Mouse (Mus musculus): ENCODE measurements around the gene Dio1. TPM values are rescaled to one million over a fixed set of nuclear protein-coding genes. Genes with fewer than 3 reads are reported as not detected.

Gene Dio1
- total RNA-seq, 2 experiments from 2014 or later = not detected

DNA sequence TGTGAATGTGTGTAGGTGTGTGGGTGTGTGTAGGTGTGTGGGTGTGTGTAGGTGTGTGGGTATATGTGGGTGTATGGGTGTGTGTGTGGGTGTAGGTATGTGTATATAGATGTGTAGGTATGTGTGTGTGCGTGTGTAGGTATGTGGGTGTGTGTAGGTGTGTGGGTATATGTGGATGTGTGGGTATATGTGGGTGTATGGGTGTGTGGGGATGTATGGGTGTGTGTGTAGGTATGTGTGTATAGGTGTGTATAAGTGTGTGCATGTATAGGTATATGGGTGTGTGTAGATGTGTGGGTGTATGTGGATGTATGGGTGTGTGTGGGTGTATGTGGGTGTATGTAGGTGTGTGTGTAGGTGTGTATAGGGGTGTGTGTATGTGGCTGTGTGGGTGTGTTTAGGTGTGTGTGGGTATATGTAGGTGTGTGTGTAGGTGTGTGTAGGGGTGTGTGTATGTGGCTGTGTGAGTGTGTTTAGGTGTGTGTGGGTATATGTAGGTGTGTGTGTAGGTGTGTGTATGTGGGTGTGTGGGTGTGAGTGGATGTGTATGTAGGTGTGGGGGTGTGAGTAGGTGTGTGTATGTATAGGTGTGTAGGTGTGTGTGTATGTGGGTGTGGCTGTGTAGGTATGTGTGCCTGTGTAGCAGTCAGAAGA, 5.9 kb downstream of the Dio1 start:
- DNase-seq (ENCODE audit: low spot score) = no peak

DNA sequence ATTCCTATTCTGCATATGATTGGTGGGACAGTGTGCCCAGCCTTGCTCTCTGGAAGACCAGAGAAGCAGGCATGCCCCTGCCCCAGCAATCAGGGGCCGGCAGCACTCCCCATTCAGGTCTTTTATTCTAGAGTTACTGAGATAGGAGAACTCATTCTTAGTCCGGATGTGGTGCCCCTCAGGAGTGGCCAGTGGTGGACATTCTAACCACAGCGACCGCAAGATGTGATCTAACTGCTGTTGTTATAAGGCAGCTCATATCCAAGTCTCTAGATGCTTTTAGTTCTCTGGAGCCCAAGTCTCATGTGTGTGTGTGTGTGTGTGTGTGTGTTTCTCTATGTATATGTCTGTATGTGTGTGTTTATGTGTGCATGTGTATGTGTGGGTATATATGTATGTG, 6.6 kb downstream of the Dio1 start:
- no peak for DNase-seq (ENCODE audit: low spot score)

DNA sequence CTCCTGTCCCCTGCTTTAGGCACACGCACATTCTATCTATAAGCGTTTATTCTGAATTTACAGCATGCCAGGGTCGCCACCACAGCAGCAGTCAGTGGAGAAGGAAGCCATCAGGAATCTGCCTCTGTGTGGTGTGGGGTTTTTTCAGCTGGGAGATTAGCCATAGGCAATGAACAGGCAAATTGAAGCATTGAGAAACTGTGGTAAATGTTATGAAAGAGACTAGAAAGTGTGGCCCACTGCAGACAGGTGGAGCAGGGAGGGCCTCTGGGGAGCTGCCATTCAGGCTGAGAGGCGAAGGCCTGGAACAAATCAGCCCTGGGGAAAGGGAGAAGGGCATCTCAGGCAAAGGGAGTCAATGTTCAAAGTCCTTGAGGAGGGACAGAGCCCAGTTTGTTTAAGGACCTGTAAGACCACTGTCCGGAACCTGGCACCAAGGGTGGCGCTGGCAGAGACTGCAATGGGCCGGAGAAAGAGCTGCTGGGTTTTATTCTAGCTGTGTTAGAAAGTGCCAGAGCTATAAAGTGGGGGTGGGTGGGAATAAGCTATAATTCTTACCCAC, 7.1 kb downstream of the Dio1 start:
- DNase-seq (ENCODE audit: low spot score) = no peak

DNA sequence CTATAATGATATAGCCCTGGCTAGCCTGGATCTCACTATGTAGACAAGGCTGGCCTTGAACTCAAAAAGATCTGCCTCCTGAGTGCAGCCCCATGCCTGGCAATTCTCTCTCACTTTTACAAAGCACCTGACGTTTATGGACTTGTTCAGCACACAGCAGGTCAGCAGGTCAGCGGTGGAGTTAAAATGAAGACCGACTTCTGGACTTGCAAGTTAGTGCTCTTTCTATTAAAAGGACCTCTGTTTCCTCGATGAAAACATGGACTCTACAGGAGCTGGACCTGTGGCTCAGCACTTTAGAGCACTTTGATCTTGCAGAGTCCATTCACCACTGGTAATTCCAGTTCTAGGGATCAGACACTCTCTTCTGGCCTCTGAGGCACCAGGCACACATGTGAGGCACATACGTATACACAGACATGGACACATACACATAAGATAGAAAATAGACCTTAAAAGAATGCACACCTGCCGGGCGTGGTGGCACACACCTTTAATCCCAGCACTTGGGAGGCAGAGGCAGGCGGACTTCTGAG, 8.8 kb downstream of the Dio1 start:
- DNase-seq (ENCODE audit: low spot score) = no peak

- no peak for DNase-seq (ENCODE audit: low spot score)
Observed at GRCm38 (mm10) chr4:107292273-107292662, 14.7 kb downstream of the Dio1 start.

DNA sequence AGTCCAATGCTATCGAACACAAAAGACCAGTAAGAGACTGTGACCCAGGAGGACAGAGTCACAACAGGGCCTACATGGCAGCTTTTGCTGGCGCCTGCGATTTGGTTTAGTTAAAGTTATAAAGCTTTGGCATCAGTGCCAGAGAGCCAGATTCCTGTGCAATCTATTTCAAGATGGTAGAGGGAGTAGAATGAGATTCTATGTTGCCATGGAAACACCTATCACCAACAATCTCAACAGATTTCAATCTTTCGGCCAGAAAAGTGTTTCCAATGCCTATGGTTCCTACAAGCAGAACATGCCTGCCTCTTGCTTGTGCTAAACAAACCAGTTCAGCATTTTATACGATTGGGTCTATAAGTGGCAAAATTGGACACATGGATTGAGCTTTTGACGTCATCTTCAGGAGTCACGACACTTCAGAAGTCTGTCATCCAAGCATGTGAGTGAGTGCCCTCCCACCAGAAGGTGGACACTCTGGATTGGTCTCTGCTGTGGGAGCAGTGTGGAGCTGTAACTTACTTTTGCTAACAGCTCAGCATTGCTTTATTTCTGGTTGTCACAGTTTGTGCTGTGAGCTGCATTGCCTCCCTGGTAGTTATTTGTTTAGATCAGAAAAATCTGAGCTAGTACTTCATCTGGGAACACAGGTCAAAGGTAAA, 15.2 kb downstream of the Dio1 start:
- DNase-seq (ENCODE audit: low spot score) = no peak

- DNase-seq (ENCODE audit: low spot score) = no peak
Observed at GRCm38 (mm10) chr4:107287517-107287916, 19.5 kb downstream of the Dio1 start.

DNA sequence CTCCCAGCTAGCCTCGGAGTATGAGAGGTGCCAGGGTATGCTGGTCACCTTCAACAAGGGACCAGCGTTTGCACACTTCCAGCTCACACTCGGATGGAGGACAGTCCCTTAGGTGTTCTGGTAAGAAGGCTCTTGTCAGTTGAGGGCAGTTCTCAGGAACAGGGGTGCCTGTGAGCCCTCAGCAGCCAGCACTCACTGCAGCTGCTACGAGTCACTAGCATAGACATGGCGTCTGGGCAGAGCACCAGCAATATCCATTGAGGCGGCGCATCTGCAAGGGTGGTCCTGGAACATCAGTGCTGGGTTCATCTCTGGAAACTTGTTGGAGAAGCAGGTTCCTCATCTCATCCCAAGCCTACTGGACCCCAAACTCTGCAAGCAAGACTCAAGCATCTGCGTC, 20.6 kb downstream of the Dio1 start:
- DNase-seq (ENCODE audit: low spot score) = no peak

- DNase-seq (ENCODE audit: low spot score) = no peak
Observed at GRCm38 (mm10) chr4:107285446-107286200, 21.3 kb downstream of the Dio1 start.

DNA sequence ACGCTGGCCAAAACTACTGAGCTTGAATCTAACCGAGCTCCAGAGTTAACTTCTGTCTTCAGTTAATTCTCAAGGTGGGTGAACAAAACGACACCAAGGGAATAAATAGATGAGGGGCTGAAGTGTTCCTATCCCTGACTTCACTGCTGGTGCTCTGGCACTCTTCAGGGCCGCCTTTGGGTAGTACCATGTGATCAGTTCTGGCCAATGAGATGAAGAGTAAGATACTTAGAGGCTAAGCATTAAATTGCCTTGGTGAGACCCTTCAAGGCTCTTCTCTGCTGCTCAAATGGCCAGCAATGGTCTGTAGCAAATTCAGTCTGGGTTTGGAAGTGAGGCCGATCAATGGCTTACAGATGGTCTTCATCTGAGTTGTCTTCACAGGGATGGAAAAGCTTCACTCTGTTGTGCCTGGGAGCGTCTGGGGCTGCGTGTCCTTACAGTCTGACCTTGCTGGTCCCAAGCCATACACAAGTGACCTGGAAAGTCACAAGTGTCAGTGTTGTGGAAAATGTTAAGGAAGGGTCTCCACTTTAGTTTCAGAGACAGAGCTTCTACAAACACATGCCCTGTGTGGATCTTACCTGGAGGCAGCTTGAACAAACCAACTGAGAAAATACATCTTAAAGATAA, 26.0 kb downstream of the Dio1 start:
- no peak for DNase-seq (ENCODE audit: low spot score)

- no peak for DNase-seq (ENCODE audit: low spot score)
Observed at GRCm38 (mm10) chr4:107278188-107278707, 28.7 kb downstream of the Dio1 start.

DNA sequence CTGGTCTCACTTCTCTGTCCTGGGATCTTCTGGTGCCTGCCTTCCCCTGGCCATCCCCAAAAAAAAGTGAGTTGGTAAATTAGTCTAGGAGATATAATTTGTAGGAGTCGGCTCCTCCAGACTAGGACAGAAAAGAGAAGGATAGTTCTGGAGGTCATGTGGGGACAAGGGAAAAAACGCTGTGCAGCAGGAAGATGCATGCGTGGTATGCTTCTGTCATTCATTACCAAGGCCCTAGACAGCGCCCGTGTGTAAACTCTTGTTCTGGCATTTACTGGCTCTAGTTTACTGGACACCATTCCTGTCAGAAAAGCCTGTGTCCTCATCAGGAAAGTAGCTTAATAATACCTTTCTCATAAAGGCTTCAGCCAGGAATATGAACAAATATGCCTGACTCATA, 32.5 kb downstream of the Dio1 start:
- no peak for DNase-seq (ENCODE audit: low spot score)

DNA sequence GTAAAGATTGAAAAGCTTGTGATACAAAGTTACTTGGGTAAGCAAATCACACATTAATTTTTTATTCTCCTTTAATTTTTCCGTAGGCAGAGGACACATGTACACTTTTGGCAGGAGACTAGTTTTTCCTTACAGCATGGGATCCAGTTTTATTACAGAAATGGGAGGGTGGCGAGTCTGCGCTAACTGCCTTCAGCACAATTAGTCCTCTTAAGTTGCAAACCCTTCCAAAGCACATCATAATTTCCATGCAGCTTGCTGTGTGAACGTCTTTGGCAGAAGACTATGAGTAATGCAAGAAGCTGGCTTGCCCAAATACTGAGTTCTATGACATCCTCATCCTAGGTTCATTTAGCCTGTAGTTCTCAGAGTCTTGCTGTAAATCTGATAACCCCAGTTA, 33.3 kb downstream of the Dio1 start:
- DNase-seq (ENCODE audit: low spot score) = no peak

DNA sequence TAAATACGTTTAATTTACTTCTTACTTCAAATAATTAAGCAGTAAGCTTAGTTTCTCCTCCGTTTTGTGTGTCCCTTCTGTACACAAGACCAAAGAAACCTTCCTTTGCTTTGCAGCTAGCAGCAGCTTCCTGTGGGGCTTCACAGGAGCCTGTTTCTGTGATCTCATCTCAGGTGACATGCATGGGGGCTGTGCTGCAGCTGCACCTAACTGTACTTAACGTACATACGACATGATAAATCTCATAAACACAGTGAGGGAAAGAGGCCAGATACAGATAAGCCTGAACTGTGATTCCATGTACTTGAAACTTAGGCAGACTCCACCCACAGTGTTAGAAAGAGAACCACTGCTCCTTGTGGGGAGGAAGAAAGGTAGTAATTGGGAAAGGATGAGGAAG, 47.0 kb downstream of the Dio1 start:
- DNase-seq (ENCODE audit: low spot score) = no peak

GRCm38 (mm10) chr4:107254414-107254813, 52.6 kb downstream of the Dio1 start:
- no peak for DNase-seq (ENCODE audit: low spot score)

- peak; percentile 92 for DNase-seq (ENCODE audit: low spot score)
Observed at GRCm38 (mm10) chr4:107253125-107254091, 53.6 kb downstream of the Dio1 start, which contains the start of the genes Lrrc42 and Hspb11. TSS of gene Lrrc42 (minus strand) at chr4:107253532. TSS of gene Hspb11 (plus strand) at chr4:107253593.

GRCm38 (mm10) chr4:107252522-107252921, 54.4 kb downstream of the Dio1 start:
- DNase-seq (ENCODE audit: low spot score) = peak; percentile 3

DNA sequence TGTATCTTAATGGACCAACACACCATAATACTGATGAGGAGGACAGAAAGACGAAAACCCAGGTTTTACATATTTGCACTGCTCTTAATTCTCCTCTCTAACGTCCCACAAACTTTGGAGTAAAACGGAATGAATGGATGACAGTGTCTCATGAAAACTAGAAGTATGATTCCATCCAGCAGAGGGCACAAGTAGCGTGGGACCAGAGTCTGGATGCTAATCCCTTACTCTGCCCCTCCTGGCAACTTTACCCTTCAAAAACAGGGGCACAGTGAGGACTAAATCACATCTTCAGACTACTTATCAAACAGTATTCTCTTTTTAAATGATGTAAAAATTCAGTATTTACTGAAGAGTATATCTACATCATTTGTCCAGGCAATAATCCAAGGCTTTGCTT, 56.5 kb downstream of the Dio1 start:
- peak; percentile 49 for DNase-seq (ENCODE audit: low spot score)

- DNase-seq (ENCODE audit: low spot score) = no peak
Observed at GRCm38 (mm10) chr4:107249471-107249870, 57.5 kb downstream of the Dio1 start.

- no peak for DNase-seq (ENCODE audit: low spot score)
Observed at GRCm38 (mm10) chr4:107248061-107248460, 58.9 kb downstream of the Dio1 start.

Measured in gastrocnemius, adult 18-20 months (tissue).